Mouse (Mus musculus): ENCODE results near the gene Stom.

Stom gene

GRCm38 (mm10) chr2:35336388-35337280, at the start of gene Stom:
Stom (minus strand) TSS chr2:35336976.
- DNase-seq (ENCODE audit: low spot score), result peak; percentile 99

DNA sequence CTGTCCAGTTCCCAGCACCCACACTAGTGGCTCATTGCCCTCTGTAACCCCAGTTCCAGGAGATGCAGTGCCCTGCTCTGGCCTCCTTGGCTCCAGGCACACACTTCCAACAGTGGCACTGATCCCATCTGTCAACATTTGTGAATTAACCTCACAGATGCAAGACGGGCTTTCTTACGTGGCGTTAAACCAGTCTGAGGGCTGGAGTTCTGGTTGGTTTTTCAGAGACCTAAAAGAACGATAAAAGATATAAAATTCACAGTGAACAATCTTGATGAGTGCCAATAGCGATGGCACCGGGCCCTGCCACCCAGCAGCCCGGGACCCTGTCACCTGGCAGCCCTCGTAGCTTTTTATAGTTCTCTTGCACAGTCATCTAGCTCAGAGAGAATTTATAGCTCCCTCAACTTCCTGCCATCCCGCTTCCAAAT, 48.7 kb upstream of the Stom start:
- DNase-seq (ENCODE audit: low spot score), result no peak

GRCm38 (mm10) chr2:35379306-35379705, 42.5 kb upstream of the Stom start:
- DNase-seq (ENCODE audit: low spot score), result no peak

- DNase-seq (ENCODE audit: low spot score), result no peak
These were observed 40.8 kb upstream of the Stom start for GRCm38 (mm10) chr2:35377600-35377999.

GRCm38 (mm10) chr2:35373003-35373402, 36.2 kb upstream of the Stom start:
- no peak for DNase-seq (ENCODE audit: low spot score)

DNA sequence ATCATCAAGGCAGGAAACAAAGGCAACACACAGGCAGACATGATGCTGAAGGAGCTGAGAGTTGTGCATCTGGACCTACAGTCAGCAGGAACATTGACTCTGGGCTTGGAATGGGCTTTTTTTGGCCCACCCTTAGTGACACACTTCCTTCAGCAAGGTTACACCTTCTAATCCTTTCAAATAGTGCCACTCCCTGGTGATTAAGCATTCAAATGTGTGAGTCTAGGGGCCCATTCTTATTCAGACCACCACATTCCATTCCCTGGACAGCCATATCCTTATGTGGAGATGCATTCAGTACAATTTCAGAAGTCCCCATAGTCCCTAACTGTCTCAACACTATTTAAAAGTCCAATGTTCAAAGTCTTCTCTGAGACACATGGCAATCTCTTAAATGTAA, 33.9 kb upstream of the Stom start:
- no peak for DNase-seq (ENCODE audit: low spot score)

DNA sequence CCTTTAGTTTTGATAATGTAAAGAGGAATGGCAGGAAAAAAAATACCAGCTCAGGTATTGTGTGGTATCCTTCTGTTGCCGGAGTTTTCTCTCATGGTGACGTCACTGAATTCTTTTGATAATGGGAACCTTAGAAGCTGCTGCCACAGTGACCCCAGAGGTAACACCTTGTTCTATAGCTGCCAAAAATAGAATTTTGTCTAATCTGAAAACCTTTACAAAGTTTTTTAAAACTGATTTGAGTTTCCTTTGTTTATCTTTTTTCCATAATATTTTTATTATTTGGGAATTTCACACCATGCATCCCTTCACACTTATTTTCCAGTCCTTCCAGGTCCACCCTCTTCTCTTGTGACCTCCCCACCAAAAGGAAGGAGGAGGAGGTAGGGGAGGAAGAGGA, 30.9 kb upstream of the Stom start, which contains the start of gene 4930568D16Rik:
Gene 4930568D16Rik, minus strand, starts transcription at position 101 of the 400 bp plus-strand sequence.
- DNase-seq (ENCODE audit: low spot score), result no peak

- no peak for DNase-seq (ENCODE audit: low spot score)
These were observed 12.4 kb upstream of the Stom start for GRCm38 (mm10) chr2:35349184-35349583.

DNA sequence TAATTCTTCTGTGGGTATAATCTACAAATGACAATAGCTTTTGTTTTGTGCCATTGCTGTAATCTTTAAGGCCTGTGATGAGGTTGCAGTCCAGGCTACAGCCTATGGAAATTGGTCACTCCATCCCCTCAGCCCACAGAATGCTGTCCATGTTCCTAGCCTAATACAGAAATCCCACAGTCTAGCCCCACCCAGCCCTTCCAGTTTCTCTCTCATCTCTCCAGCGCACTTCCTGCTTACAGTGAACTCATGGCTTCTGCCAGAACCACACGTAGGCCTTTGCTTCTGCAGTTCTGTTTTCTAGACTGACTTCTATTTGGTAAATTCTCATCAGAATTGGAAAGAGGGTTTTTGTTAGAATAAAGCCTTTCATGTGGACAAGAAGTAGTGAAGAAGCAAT, 9.2 kb upstream of the Stom start:
- DNase-seq (ENCODE audit: low spot score), result no peak

DNA sequence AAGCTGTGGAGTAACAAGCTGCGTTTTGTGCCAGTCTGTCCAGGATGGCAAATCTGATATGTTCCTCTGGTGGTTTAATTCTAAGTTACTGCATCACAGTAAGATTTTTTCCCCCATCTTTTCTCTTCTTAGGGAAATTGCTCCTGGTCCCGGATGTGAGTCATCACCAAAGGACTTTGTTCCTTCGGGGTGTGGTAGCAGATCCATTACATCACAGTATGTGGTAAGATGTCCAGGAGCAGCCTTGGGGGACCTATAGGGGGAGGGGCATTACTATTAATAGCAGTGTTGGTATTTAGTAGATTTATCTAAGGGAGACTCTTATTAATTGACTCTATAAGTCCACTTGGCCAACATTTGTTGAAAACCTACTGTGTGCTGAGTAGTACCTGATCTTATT, 5.8 kb upstream of the Stom start:
- DNase-seq (ENCODE audit: low spot score), result no peak

GRCm38 (mm10) chr2:35338707-35339106, 1.9 kb upstream of the Stom start:
- DNase-seq (ENCODE audit: low spot score), result no peak

- DNase-seq (ENCODE audit: low spot score), result no peak
These were observed 1.3 kb upstream of the Stom start for GRCm38 (mm10) chr2:35338036-35338435.

GRCm38 (mm10) chr2:35337419-35337818, 643 bp upstream of the Stom start:
- no peak for DNase-seq (ENCODE audit: low spot score)

DNA sequence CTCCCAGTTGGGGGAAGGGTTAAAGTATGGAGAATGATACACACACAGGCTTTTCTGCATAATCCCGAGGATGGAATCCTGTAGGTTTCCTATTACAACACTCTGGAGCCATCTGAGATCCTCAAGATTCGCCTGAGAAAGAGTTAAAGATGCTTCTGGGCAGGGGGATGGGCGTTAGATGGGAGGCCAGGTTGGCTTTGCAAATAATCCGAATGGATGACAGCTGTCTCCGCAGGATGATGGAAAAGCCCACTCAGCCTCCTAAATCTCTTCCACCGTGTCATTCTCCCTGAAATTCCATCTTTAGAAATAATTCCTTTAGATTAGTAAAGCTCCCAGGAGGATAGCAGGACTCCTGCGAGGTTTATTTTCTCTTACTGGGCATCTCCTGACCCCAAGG, 1.2 kb downstream of the Stom start:
- no peak for DNase-seq (ENCODE audit: low spot score)

DNA sequence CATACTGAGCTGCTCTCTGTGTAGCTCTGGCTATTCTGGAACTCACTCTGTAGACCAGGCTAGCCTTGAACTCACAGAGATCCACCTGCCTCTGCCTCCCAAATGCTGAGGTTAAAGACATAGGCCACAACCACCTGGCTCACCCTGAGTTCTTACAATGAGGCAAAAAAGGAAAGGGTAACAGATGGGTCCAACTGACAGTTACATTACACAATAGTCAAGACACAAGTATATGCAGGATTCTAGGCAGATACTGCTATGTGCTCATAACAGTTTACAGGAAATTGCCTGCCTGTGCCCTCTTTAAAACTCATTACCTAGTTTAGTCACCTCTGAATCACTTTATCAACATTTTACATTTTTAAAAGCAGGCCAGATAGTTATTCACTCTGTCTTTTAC, 3.1 kb downstream of the Stom start:
- no peak for DNase-seq (ENCODE audit: low spot score)

- no peak for DNase-seq (ENCODE audit: low spot score)
These were observed 5.6 kb downstream of the Stom start for GRCm38 (mm10) chr2:35331205-35331604.

DNA sequence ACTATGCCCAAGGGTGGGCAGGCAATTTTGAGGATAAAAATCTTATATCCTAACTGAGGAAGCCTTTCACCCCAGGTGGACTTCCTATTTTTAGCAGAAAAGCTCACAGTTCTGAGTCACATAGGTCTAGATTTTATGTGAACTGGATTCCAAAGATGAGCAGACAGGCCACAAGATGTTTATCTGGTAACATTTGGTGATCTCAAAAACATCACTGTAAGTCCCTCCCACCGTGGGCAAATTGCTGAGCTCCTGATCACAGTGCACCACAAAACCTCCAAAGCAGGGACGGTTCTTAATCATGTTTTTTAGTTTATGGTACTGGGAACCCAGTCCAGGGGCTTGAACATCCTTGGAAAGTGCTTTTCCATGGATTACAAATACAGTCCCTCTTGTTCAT, 7.7 kb downstream of the Stom start:
- no peak for DNase-seq (ENCODE audit: low spot score)

- DNase-seq (ENCODE audit: low spot score), result no peak
These were observed 8.5 kb downstream of the Stom start for GRCm38 (mm10) chr2:35328064-35328792.

GRCm38 (mm10) chr2:35327583-35327982, 9.2 kb downstream of the Stom start:
- no peak for DNase-seq (ENCODE audit: low spot score)

- DNase-seq (ENCODE audit: low spot score), result no peak
These were observed 9.8 kb downstream of the Stom start for GRCm38 (mm10) chr2:35326931-35327330.

DNA sequence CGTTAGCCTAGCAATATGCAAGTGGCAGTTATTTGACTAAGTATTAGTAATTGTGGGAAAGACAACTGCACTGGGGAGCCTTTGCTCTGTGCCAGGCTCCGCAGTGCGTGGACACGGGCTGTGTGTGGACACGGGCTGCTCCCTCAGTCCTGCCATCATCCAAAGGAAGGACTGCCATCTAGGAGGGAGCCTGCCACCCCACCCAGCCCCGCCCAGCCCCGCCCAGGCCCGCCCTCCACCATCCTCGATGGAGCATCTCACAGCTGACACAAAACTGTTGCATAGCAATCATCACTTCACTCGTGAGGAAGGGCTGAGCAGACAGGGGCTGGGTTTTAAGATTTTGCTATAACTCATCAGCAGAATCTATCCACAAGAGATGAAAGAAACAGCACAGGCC, 10.8 kb downstream of the Stom start:
- DNase-seq (ENCODE audit: low spot score), result no peak

- no peak for DNase-seq (ENCODE audit: low spot score)
These were observed 14.2 kb downstream of the Stom start for GRCm38 (mm10) chr2:35322404-35323164.

Measured in yolk sac, embryonic 10.5 days (tissue).